Mouse (Mus musculus): ENCODE measurements around the gene Gm14214.

DNA sequence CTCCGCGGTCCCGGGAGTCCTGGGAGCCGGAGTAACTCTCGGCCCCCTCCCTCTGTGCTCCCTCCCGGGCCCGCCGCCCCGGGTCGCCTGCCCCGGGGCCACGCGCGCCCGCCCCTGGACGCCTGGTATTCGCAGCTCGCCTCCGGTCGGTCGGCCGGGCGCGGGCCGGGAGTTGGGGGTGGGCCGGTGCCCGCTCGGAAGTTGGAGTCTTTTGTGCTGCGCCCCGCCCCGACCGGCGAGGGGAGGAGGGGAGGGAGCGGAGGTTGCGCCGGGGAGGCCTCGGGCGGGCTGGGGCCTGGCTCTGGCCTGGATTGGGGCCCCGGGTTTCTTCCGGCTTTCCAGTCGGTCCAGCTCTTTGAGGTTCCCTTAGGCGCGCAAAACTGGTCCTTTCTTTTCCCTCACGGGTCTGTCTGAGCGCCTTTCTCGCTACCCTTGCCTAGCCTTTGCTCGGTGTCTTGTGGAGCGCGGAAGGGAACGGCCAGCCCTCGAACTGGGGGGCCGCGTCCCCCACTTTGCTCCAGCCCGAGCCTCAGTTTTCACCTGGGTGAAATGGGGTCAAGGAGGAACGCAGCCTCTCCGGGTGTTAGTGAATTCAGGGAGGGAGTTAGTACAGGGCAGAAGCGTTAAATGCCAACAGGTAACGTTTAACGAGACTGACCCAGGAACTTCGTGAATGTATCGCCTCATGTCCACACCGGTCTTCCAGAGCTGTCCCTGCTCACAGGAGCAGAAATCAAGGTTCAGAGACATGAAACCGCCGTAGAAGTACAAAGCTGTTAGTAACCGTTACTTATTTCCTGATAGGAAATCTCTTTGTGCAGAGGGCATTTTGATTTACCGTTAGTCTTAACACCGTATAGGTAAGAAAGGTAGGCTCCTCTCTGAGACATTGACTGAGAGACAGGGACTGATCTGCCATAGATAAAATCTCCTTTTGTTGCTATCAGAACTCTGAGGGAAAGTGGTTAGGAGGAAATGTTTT is 22.1 kb upstream of the Gm14214 start:
- TF ChIP-seq GATA1 (IDR thresholded peaks at IDR 0.05; ENCODE audit: low read length): peak; percentile 57
- TF ChIP-seq TAL1 (IDR thresholded peaks at IDR 0.05; ENCODE audit: low read length): no peak

All from erythroblast, embryonic 14.5 days (primary cell).